Mouse (Mus musculus): Measurements from ENCODE around the gene Rbm44.

Gene Rbm44

GRCm38 (mm10) chr1:91179533-91180173 lies 34.8 kb downstream of the Rbm44 start, which contains the start of gene Ramp1:
Ramp1 (plus strand) TSS chr1:91179822.
- DNase-seq: peak; percentile 78

GRCm38 (mm10) chr1:91180174-91180565 lies 35.3 kb downstream of the Rbm44 start:
- no peak for DNase-seq

- no peak for DNase-seq
These were observed 35.8 kb downstream of the Rbm44 start for GRCm38 (mm10) chr1:91180723-91181122.

GRCm38 (mm10) chr1:91181261-91181660 lies 36.4 kb downstream of the Rbm44 start:
- no peak for DNase-seq

- peak; percentile 19 for DNase-seq
These were observed 37.0 kb downstream of the Rbm44 start for GRCm38 (mm10) chr1:91181784-91182450.

GRCm38 (mm10) chr1:91183305-91183704 lies 38.4 kb downstream of the Rbm44 start:
- no peak for DNase-seq

- no peak for DNase-seq
These were observed 41.8 kb downstream of the Rbm44 start for GRCm38 (mm10) chr1:91186677-91187076.

- DNase-seq: no peak
These were observed 42.4 kb downstream of the Rbm44 start for GRCm38 (mm10) chr1:91187315-91187714.

GRCm38 (mm10) chr1:91187786-91188640 lies 43.1 kb downstream of the Rbm44 start:
- DNase-seq: no peak

GRCm38 (mm10) chr1:91188851-91189460 lies 44.1 kb downstream of the Rbm44 start:
- DNase-seq: peak; percentile 52

- no peak for DNase-seq
These were observed 47.3 kb downstream of the Rbm44 start for GRCm38 (mm10) chr1:91192184-91192583.

- DNase-seq: no peak
These were observed 48.4 kb downstream of the Rbm44 start for GRCm38 (mm10) chr1:91193242-91193641.

GRCm38 (mm10) chr1:91193680-91194079 lies 48.8 kb downstream of the Rbm44 start:
- no peak for DNase-seq

GRCm38 (mm10) chr1:91199793-91200192 lies 54.9 kb downstream of the Rbm44 start:
- DNase-seq: no peak

- DNase-seq: no peak
These were observed 56.2 kb downstream of the Rbm44 start for GRCm38 (mm10) chr1:91201122-91201521.

GRCm38 (mm10) chr1:91204221-91204765 lies 59.4 kb downstream of the Rbm44 start:
- DNase-seq: no peak

- no peak for DNase-seq
These were observed 60.8 kb downstream of the Rbm44 start for GRCm38 (mm10) chr1:91205651-91206050.

- no peak for DNase-seq
These were observed 61.4 kb downstream of the Rbm44 start for GRCm38 (mm10) chr1:91206336-91206735.

GRCm38 (mm10) chr1:91206873-91207272 lies 62.0 kb downstream of the Rbm44 start:
- peak; percentile 35 for DNase-seq

- no peak for DNase-seq
These were observed 62.6 kb downstream of the Rbm44 start for GRCm38 (mm10) chr1:91207334-91208074.

- peak; percentile 65 for DNase-seq
These were observed 64.5 kb downstream of the Rbm44 start for GRCm38 (mm10) chr1:91209343-91209742.

GRCm38 (mm10) chr1:91209785-91210184 lies 64.9 kb downstream of the Rbm44 start:
- DNase-seq: peak; percentile 91

Data from right cerebral cortex, postnatal 25 days (tissue).